35 mouse cellular contexts compared by ENCODE assay signal in genomic region chr4:99046471-99046870, GRCm38 (mm10). TPM values are rescaled to one million over a fixed set of nuclear protein-coding genes. Genes with fewer than 3 reads are reported as not detected.
"Had no signal": no experiment of that assay in that cellular context is flagged by ENCODE, and none has a peak within 500 bp of the region (broad histone marks: within the 10 kb centered on the region; RNA-seq: fewer than 3 reads in every experiment).

No protein-coding gene starts in this region.

- H3K27ac ChIP-seq: left cerebral cortex, adult 2 months; limb, embryonic 10.5 days; limb, embryonic 12.5 days; limb, embryonic 13.5 days; limb, embryonic 15.5 days; liver, embryonic 13.5 days; liver, embryonic 14.5 days; liver, embryonic 15.5 days; lung, embryonic 15.5 days; macrophage; midbrain, embryonic 10.5 days; midbrain, embryonic 12.5 days; midbrain, embryonic 13.5 days; midbrain, embryonic 15.5 days; neural tube, embryonic 12.5 days had no signal

- ATAC-seq: lung, postnatal 0 days; midbrain, embryonic 13.5 days; midbrain, embryonic 15.5 days; midbrain, embryonic 16.5 days had no signal

- DNase-seq: left cerebral cortex, postnatal 4 days; liver, embryonic 13.5 days; lung, adult 18-20 months; lung, adult 2 months; lung, embryonic 14.5 days; lung, postnatal 10 days; lung, postnatal 14 days; lung, postnatal 36 days; lung, postnatal 4 days; midbrain, embryonic 14.5 days had no signal

- H3K27me3 ChIP-seq: limb, embryonic 12.5 days; limb, embryonic 13.5 days; limb, embryonic 15.5 days; liver, embryonic 13.5 days; liver, embryonic 15.5 days; lung, embryonic 15.5 days; megakaryocyte, embryonic 14.5 days; midbrain, embryonic 12.5 days; midbrain, embryonic 13.5 days; midbrain, embryonic 15.5 days; neural tube, embryonic 12.5 days had no signal

- H3K4me3 ChIP-seq: left cerebral cortex, adult 2 months; limb, embryonic 10.5 days; limb, embryonic 12.5 days; limb, embryonic 13.5 days; limb, embryonic 15.5 days; liver, embryonic 13.5 days; liver, embryonic 15.5 days; lung, embryonic 15.5 days; megakaryocyte, embryonic 14.5 days; midbrain, embryonic 10.5 days; midbrain, embryonic 12.5 days; midbrain, embryonic 13.5 days; midbrain, embryonic 15.5 days; myocyte; neural tube, embryonic 12.5 days had no signal

- H3K9ac ChIP-seq: limb, embryonic 12.5 days; limb, embryonic 13.5 days; limb, embryonic 15.5 days; liver, embryonic 13.5 days; liver, embryonic 14.5 days; liver, embryonic 15.5 days; lung, embryonic 14.5 days; lung, embryonic 15.5 days; midbrain, embryonic 12.5 days; midbrain, embryonic 13.5 days; midbrain, embryonic 15.5 days; neural tube, embryonic 12.5 days had no signal

- H3K4me2 ChIP-seq: limb, embryonic 12.5 days; limb, embryonic 13.5 days; limb, embryonic 15.5 days; liver, embryonic 11.5 days; liver, embryonic 13.5 days; liver, embryonic 15.5 days; lung, embryonic 14.5 days; lung, embryonic 15.5 days; midbrain, embryonic 11.5 days; midbrain, embryonic 12.5 days; midbrain, embryonic 13.5 days; midbrain, embryonic 15.5 days; neural tube, embryonic 12.5 days had no signal

- H3K9me3 ChIP-seq: limb, embryonic 10.5 days; limb, embryonic 12.5 days; limb, embryonic 15.5 days; liver, embryonic 13.5 days; liver, embryonic 15.5 days; lung, embryonic 15.5 days; megakaryocyte, embryonic 14.5 days; midbrain, embryonic 13.5 days; midbrain, embryonic 15.5 days; neural tube, embryonic 12.5 days had no signal

- H3K4me1 ChIP-seq: limb, embryonic 10.5 days; limb, embryonic 12.5 days; limb, embryonic 13.5 days; limb, embryonic 15.5 days; lung, embryonic 15.5 days; megakaryocyte, embryonic 14.5 days; midbrain, embryonic 10.5 days; midbrain, embryonic 12.5 days; midbrain, embryonic 13.5 days; midbrain, embryonic 15.5 days had no signal

RNA-seq across cellular contexts. Expression of gene Angptl3, which starts 15.7 kb away (rescaled TPM):
- total RNA-seq: left cerebral cortex, postnatal 10 days; left cerebral cortex, postnatal 14 days; left cerebral cortex, postnatal 25 days; left cerebral cortex, postnatal 4 days; megakaryocyte, adult 5-6 weeks; midbrain, postnatal 0 days had no signal
- polyA plus RNA-seq: lung, adult 2 months had no signal
